Mouse (Mus musculus): Measurements from ENCODE around the gene Efhd1. TPM values are rescaled to one million over a fixed set of nuclear protein-coding genes. Genes with fewer than 3 reads are reported as not detected.

The Efhd1 gene
- total RNA-seq, 2 experiments from 2014 or later = 4.1 to 4.7 TPM

- no peak for DNase-seq
- intact Hi-C loops (cut with DNase I) = no loop called here
Observed at GRCm38 (mm10) chr1:87266296-87267090, 2.3 kb downstream of the Efhd1 start.

- intact Hi-C loops (cut with DNase I) = no loop called here
- DNase-seq = no peak
Observed at GRCm38 (mm10) chr1:87270204-87270603, 6.0 kb downstream of the Efhd1 start.

- intact Hi-C loops (cut with DNase I) = no loop called here
- peak; percentile 35 to 51 for DNase-seq
Observed at GRCm38 (mm10) chr1:87270641-87271467, 6.7 kb downstream of the Efhd1 start.

GRCm38 (mm10) chr1:87271596-87271995 lies 7.4 kb downstream of the Efhd1 start:
- DNase-seq = no peak
- intact Hi-C loops (cut with DNase I) = no loop called here

- no peak for DNase-seq
- intact Hi-C loops (cut with DNase I) = no loop called here
Observed at GRCm38 (mm10) chr1:87272462-87272861, 8.3 kb downstream of the Efhd1 start.

- DNase-seq = no peak
- intact Hi-C loops (cut with DNase I) = no loop called here
Observed at GRCm38 (mm10) chr1:87273514-87273942, 9.4 kb downstream of the Efhd1 start.

GRCm38 (mm10) chr1:87274134-87274533 lies 10.0 kb downstream of the Efhd1 start:
- no peak for DNase-seq
- intact Hi-C loops (cut with DNase I) = no loop called here

GRCm38 (mm10) chr1:87275151-87275550 lies 11.0 kb downstream of the Efhd1 start:
- DNase-seq = no peak
- intact Hi-C loops (cut with DNase I) = no loop called here

- DNase-seq = no peak
- intact Hi-C loops (cut with DNase I) = no loop called here
Observed at GRCm38 (mm10) chr1:87276056-87276455, 11.9 kb downstream of the Efhd1 start.

- DNase-seq = no peak
- intact Hi-C loops (cut with DNase I) = no loop called here
Observed at GRCm38 (mm10) chr1:87280281-87280680, 16.1 kb downstream of the Efhd1 start.

GRCm38 (mm10) chr1:87281599-87282412 lies 17.6 kb downstream of the Efhd1 start:
- intact Hi-C loops (cut with DNase I) = no loop called here
- no peak for DNase-seq

- DNase-seq = no peak
- intact Hi-C loops (cut with DNase I) = no loop called here
Observed at GRCm38 (mm10) chr1:87282413-87282788, 18.2 kb downstream of the Efhd1 start.

- intact Hi-C loops (cut with DNase I) = no loop called here
- no peak for DNase-seq
Observed at GRCm38 (mm10) chr1:87283410-87283960, 19.3 kb downstream of the Efhd1 start.

- no peak for DNase-seq
- intact Hi-C loops (cut with DNase I) = no loop called here
Observed at GRCm38 (mm10) chr1:87287105-87287504, 22.9 kb downstream of the Efhd1 start.

- DNase-seq = no peak
- intact Hi-C loops (cut with DNase I) = no loop called here
Observed at GRCm38 (mm10) chr1:87291416-87291815, 27.3 kb downstream of the Efhd1 start.

GRCm38 (mm10) chr1:87292420-87293190 lies 28.4 kb downstream of the Efhd1 start:
- DNase-seq = peak; percentile 28 to 30
- intact Hi-C loops (cut with DNase I) = loop anchor here (1.0 kb wide), 1 partner anchor 45 kb away; no protein-coding TSS in a partner anchor

GRCm38 (mm10) chr1:87294063-87294710 lies 30.0 kb downstream of the Efhd1 start:
- intact Hi-C loops (cut with DNase I) = no loop called here

GRCm38 (mm10) chr1:87294951-87295350 lies 30.8 kb downstream of the Efhd1 start:
- DNase-seq = no peak
- intact Hi-C loops (cut with DNase I) = no loop called here

More at GRCm38 (mm10) chr1:87294063-87294710, 30.0 kb downstream of the Efhd1 start:
- DNase-seq = no peak

- intact Hi-C loops (cut with DNase I) = no loop called here
Observed at GRCm38 (mm10) chr1:87297346-87297925, 33.3 kb downstream of the Efhd1 start.

More at GRCm38 (mm10) chr1:87297346-87297925, 33.3 kb downstream of the Efhd1 start:
- DNase-seq = no peak
